Mouse (Mus musculus) inflammation-experienced regulatory T-cells (primary cell): Measurements from ENCODE around the gene Arfrp1. TPM values are rescaled to one million over a fixed set of nuclear protein-coding genes. Genes with fewer than 3 reads are reported as not detected.

Source experiments
- polyA plus RNA-seq, 2 experiments: library from polyadenylated mRNA; unstranded; fragments of 100-300 nt; shearing (Covaris generic); gene quantifications; one replicate each; pipeline ENCODE4 v1.2.1; 2017

Arfrp1 gene
- polyA plus RNA-seq = 100 to 1,000 TPM; 135 to 144 TPM

DNA sequence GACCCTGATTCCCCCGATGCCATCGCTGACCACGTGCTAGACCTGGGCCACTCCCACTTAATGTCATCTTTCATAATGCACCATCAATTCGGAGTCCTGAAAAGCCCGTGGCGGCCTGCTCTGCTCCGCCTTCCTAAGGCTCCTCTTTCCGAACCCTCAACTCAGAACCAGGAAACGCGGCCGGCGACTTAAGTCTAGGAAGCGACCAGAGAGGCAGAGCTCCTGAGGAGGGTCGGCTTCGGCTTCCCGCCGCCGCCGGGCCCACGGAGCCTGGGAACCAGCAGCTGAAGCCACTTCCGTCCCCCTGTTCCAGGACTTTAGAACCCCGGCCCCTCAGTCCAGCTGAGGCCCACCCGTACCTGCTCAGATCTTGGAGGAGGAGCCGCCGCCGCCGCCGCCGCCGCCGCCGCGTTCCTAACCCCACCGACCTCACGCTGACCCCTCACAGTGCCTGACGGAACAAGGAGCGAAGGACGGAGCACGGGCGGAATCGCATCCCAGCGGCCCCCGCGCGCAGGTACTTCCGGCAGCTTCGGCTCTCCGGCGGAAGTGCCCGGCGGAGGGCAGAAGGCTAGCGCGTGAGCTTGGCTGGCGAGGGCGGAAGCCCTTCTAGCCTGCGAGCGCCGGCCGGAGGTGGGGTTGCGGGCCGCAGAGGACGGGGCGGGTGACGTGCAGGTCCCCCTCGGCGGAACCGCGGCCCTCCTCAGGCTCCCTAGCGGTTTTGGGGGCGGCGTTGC, at the start of gene Arfrp1, which contains the start of gene Zgpat:
TSS of gene Arfrp1 (minus strand) at position 545 of the 737 bp plus-strand sequence.
TSS of gene Zgpat (plus strand) at position 69 of the 737 bp plus-strand sequence.

DNA sequence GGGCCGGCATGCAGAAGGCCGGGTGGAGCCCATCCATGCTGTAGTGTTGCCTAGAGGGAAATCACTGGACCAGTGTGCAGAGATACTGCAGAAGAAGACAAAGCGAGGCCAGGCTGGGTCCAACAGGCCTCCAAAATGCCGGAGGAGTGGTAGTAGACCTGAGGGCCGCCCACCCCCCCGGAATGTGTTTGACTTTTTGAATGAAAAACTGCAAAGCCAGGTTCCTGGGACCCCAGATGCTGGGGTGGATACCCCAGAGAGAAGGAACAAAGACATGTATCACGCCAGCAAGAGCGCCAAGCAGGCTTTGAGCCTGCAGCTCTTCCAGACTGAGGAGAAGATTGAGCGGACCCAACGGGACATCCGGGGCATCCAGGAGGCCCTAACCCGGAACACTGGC, 14.6 kb upstream of the Arfrp1 start, which contains the start of gene Lime1:
TSS of gene Lime1 (plus strand) at position 301 of the 400 bp plus-strand sequence.

DNA sequence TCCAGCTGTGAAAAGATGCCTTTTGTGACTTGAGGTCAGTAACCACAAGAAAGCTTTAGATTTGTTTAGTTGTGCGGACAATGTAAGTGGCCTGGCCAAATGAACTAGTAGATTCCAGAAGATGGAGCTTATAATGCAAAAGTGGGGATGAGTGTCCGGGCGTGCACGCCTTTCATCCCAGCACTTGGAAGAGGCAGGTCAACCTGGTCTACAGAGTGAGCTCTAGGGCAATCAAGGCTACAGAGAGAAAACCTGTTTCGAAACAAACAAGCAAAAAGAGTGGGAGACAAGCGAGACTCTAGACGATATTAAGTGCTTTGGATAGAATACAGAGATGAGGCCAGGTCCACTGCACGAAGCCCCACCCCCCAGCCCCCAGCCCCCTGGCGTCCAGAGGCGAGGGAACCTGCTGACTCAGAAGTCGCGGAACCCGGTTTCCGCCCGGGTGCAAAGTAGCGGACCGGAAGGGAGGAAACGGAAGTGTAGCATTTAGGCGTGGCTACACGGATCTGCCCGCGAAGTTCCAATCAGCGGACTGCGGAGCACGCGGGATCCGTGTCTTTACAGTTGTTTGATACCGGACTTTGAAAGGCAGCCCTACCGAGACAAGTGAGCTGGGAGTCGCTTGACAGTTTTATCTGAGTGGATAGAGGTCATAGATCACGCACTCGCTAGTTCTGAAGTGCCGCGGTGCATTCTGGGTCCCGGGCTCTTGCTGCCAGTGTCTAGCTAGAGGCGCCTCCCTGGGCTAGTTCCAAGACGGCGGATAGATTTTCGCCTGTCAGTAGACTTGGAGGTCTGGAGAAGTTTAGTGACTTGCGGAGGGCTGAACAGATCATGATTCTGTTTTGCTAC, 45.7 kb downstream of the Arfrp1 start, which contains the start of gene Rtel1:
TSS of gene Rtel1 (plus strand) at position 492 of the 855 bp plus-strand sequence.

DNA sequence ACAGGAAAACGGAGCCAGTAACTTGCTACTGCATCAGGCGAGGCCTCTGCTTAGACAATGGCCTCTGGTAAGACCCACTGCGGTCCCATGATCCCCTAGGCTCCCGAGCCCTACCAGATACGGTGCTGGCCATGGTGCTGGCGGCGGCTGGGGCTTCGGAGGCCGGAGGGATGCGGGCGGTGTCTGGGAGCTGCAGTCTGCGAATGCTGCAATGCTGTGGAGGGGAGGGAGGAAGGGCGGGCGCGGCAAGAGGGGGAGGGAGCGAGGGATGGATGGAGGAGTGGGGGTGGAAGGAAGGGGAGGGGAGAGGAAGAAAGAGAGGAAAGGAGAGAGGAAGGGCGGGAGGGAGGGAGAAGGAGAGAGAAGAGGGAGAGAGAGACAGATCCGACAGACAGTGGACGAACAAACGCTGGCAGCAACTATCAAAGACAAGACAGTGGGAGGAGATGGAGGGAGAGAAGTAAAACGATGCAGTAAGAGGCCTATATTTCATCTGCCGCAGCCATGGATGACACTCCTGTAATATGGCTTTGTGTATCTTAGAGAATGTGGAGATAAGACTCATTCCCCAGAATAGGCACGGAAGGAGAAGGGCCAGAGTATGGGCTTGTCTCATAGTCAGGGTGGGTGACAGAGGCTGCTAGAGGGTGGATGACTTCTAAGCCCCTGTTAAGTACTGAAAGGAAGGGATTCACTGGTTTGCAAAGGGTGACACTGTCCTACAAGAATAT, 51.0 kb downstream of the Arfrp1 start, which contains the start of gene Stmn3:
TSS of gene Stmn3 (minus strand) at position 421 of the 731 bp plus-strand sequence.

Other genes starting within 250 kb of the Arfrp1 start
- under 1 TPM; 0.16 to 0.60 TPM for gene Kcnq2, start 230.1 kb downstream of the Arfrp1 start, polyA plus RNA-seq
- gene Eef1a2, start 208.4 kb downstream of the Arfrp1 start, polyA plus RNA-seq = 1 to 10 TPM in 1 of 2 experiments, under 1 TPM in 1; 0.07 to 1.2 TPM
- gene Ppdpf, start 178.2 kb downstream of the Arfrp1 start, polyA plus RNA-seq = 100 to 1,000 TPM; 247 to 261 TPM
- gene Ptk6, start 162.6 kb downstream of the Arfrp1 start, polyA plus RNA-seq = under 1 TPM; 0.19 to 0.39 TPM
- gene Srms, start 152.2 kb downstream of the Arfrp1 start, polyA plus RNA-seq = 1 to 10 TPM in 1 of 2 experiments, not detected in 1; 1.2 TPM
- under 1 TPM in 1 of 2 experiments, not detected in 1; 0.20 TPM for gene Fndc11, start 145.4 kb downstream of the Arfrp1 start, polyA plus RNA-seq
- gene Helz2, start 123.4 kb downstream of the Arfrp1 start, polyA plus RNA-seq = 10 to 100 TPM; 16.2 to 18.4 TPM
- gene Gmeb2, start 77.4 kb downstream of the Arfrp1 start, polyA plus RNA-seq = 10 to 100 TPM; 22.3 to 23.6 TPM
- gene Stmn3, start 50.9 kb downstream of the Arfrp1 start, polyA plus RNA-seq = under 1 TPM in 1 of 2 experiments, not detected in 1; 0.92 TPM
- gene Rtel1, start 45.7 kb downstream of the Arfrp1 start, polyA plus RNA-seq = 10 to 100 TPM; 48.9 to 77.1 TPM
- 100 to 1,000 TPM in 1 of 2 experiments, 10 to 100 TPM in 1; 85.3 to 107 TPM for gene Zgpat, start 476 bp downstream of the Arfrp1 start, polyA plus RNA-seq
- gene Lime1, start 14.7 kb upstream of the Arfrp1 start, polyA plus RNA-seq = 100 to 1,000 TPM; 317 TPM
- gene Zbtb46, start 94.0 kb upstream of the Arfrp1 start, polyA plus RNA-seq = 1 to 10 TPM; 2.1 to 2.2 TPM
- gene Abhd16b, start 127.8 kb upstream of the Arfrp1 start, polyA plus RNA-seq = 1 to 10 TPM in 1 of 2 experiments, under 1 TPM in 1; 0.66 to 2.1 TPM
- gene Tpd52l2, start 131.7 kb upstream of the Arfrp1 start, polyA plus RNA-seq = 10 to 100 TPM; 79.6 to 96.6 TPM
- 100 to 1,000 TPM in 1 of 2 experiments, 10 to 100 TPM in 1; 94.2 to 122 TPM for gene Dnajc5, start 155.1 kb upstream of the Arfrp1 start, polyA plus RNA-seq
- gene Uckl1, start 219.5 kb upstream of the Arfrp1 start, polyA plus RNA-seq = 100 to 1,000 TPM; 197 to 240 TPM
- gene Prpf6, start 226.5 kb upstream of the Arfrp1 start, polyA plus RNA-seq = 100 to 1,000 TPM in 1 of 2 experiments, 10 to 100 TPM in 1; 85.7 to 111 TPM
- gene Zfp512b, start 227.4 kb upstream of the Arfrp1 start, polyA plus RNA-seq = 10 to 100 TPM; 23.9 to 37.2 TPM
- gene Samd10, start 233.8 kb upstream of the Arfrp1 start, polyA plus RNA-seq = 10 to 100 TPM; 33.2 to 43.9 TPM